Mouse (Mus musculus): ENCODE measurements around the gene Grin2b. TPM values are rescaled to one million over a fixed set of nuclear protein-coding genes. Genes with fewer than 3 reads are reported as not detected.
A peak's percentile ranks its signal among the peaks of the same experiment; 100 is the strongest.

Gene Grin2b
- polyA plus RNA-seq, 1 experiment from 2014 or later = 62.4 TPM

- H3K4me1 ChIP-seq (replicated peaks) = peaks cover 5% of the 10 kb centered on the region; the same call in 1 of the 2 replicates
- H3K27me3 ChIP-seq = no peaks in the 10 kb centered on the region
- H3K9me3 ChIP-seq = no peaks in the 10 kb centered on the region
- no peak overlapping the region for H3K27ac ChIP-seq (replicated peaks)
- no peaks in the 10 kb centered on the region for H3K36me3 ChIP-seq
- H3K4me2 ChIP-seq = no peak overlapping the region
- H3K4me3 ChIP-seq = no peak overlapping the region
- H3K9ac ChIP-seq = no peak overlapping the region
- no peak for ATAC-seq (ENCODE audit: low FRiP score, low read depth)
These were observed 298.7 kb downstream of the Grin2b start for GRCm38 (mm10) chr6:135874626-135875025.

- peaks cover 22% of the 10 kb centered on the region; the same call in 1 of the 2 replicates for H3K4me1 ChIP-seq (replicated peaks)
- no peaks in the 10 kb centered on the region for H3K36me3 ChIP-seq
- no peak overlapping the region for H3K27ac ChIP-seq (replicated peaks)
- WGBS = 47% methylated on average over 7 of the region's 7 CpGs
- H3K27me3 ChIP-seq = no peaks in the 10 kb centered on the region
- H3K9me3 ChIP-seq = no peaks in the 10 kb centered on the region
- H3K4me3 ChIP-seq = no peak overlapping the region
- H3K9ac ChIP-seq = no peak overlapping the region
- no peak overlapping the region for H3K4me2 ChIP-seq
- ATAC-seq (ENCODE audit: low FRiP score, low read depth) = no peak
These were observed 307.5 kb downstream of the Grin2b start for GRCm38 (mm10) chr6:135865832-135866231.

GRCm38 (mm10) chr6:135863965-135864364 is 309.3 kb downstream of the Grin2b start:
- peaks cover 35% of the 10 kb centered on the region for H3K4me1 ChIP-seq (replicated peaks)
- no peaks in the 10 kb centered on the region for H3K9me3 ChIP-seq
- WGBS = 48% methylated on average over 5 of the region's 5 CpGs
- no peak overlapping the region for H3K9ac ChIP-seq
- no peak overlapping the region for H3K4me3 ChIP-seq
- H3K27me3 ChIP-seq = no peaks in the 10 kb centered on the region
- no peak overlapping the region for H3K4me2 ChIP-seq
- ATAC-seq (ENCODE audit: low FRiP score, low read depth) = no peak
- H3K36me3 ChIP-seq = no peaks in the 10 kb centered on the region
- no peak overlapping the region for H3K27ac ChIP-seq (replicated peaks)

GRCm38 (mm10) chr6:135859502-135859901 is 313.8 kb downstream of the Grin2b start:
- Histone ChIP-seq H3K9ac (no peak overlapping the region), H3K4me3 (no peak overlapping the region), H3K9me3 (no peaks in the 10 kb centered on the region), H3K4me1 (replicated peaks) (peaks cover 49% of the 10 kb centered on the region), H3K27me3 (no peaks in the 10 kb centered on the region), H3K27ac (replicated peaks) (peak overlapping the region; percentile 21; the same call in 1 of the 2 replicates), H3K4me2 (peak overlapping the region; percentile 22; the same call in 1 of the 2 replicates), H3K36me3 (no peaks in the 10 kb centered on the region)
- ATAC-seq (ENCODE audit: low FRiP score, low read depth) = peak; percentile 65; the same call in 1 of the 2 replicates
- 28% methylated on average over 8 of the region's 8 CpGs for WGBS

GRCm38 (mm10) chr6:135854173-135854591 is 319.1 kb downstream of the Grin2b start:
- no peaks in the 10 kb centered on the region for H3K36me3 ChIP-seq
- H3K27me3 ChIP-seq = no peaks in the 10 kb centered on the region
- ATAC-seq (ENCODE audit: low FRiP score, low read depth) = peak; percentile 61; the same call in 1 of the 2 replicates
- no peaks in the 10 kb centered on the region for H3K9me3 ChIP-seq
- 34% methylated on average over 8 of the region's 8 CpGs for WGBS
- H3K4me3 ChIP-seq = no peak overlapping the region
- H3K4me1 ChIP-seq (replicated peaks) = peaks cover 27% of the 10 kb centered on the region
- no peak overlapping the region for H3K9ac ChIP-seq
- H3K4me2 ChIP-seq = peak overlapping the region; percentile 29; the same call in 1 of the 2 replicates
- H3K27ac ChIP-seq (replicated peaks) = no peak overlapping the region

GRCm38 (mm10) chr6:135843755-135844154 is 329.6 kb downstream of the Grin2b start:
- no peak overlapping the region for H3K4me2 ChIP-seq
- no peak overlapping the region for H3K4me3 ChIP-seq
- H3K4me1 ChIP-seq (replicated peaks) = no peaks in the 10 kb centered on the region
- no peak for ATAC-seq (ENCODE audit: low FRiP score, low read depth)
- no peak overlapping the region for H3K9ac ChIP-seq
- H3K27ac ChIP-seq (replicated peaks) = no peak overlapping the region
- no peaks in the 10 kb centered on the region for H3K27me3 ChIP-seq
- 81% methylated on average over 3 of the region's 3 CpGs for WGBS
- no peaks in the 10 kb centered on the region for H3K36me3 ChIP-seq
- H3K9me3 ChIP-seq = no peaks in the 10 kb centered on the region

GRCm38 (mm10) chr6:135836353-135836752 is 337.0 kb downstream of the Grin2b start:
- H3K4me3 ChIP-seq = no peak overlapping the region
- H3K4me1 ChIP-seq (replicated peaks) = peaks cover 6% of the 10 kb centered on the region
- H3K27me3 ChIP-seq = no peaks in the 10 kb centered on the region
- H3K4me2 ChIP-seq = no peak overlapping the region
- H3K36me3 ChIP-seq = no peaks in the 10 kb centered on the region
- H3K9me3 ChIP-seq = no peaks in the 10 kb centered on the region
- H3K27ac ChIP-seq (replicated peaks) = no peak overlapping the region
- 89% methylated on average over 4 of the region's 4 CpGs for WGBS
- ATAC-seq (ENCODE audit: low FRiP score, low read depth) = no peak
- H3K9ac ChIP-seq = no peak overlapping the region

GRCm38 (mm10) chr6:135833542-135833941 is 339.8 kb downstream of the Grin2b start:
- WGBS = 72% methylated on average over 5 of the region's 5 CpGs
- Histone ChIP-seq H3K27me3 (no peaks in the 10 kb centered on the region), H3K9me3 (no peaks in the 10 kb centered on the region)

GRCm38 (mm10) chr6:135832041-135832440 is 341.3 kb downstream of the Grin2b start:
- Histone ChIP-seq H3K9me3 (no peaks in the 10 kb centered on the region), H3K4me2 (no peak overlapping the region), H3K4me3 (no peak overlapping the region), H3K9ac (no peak overlapping the region), H3K36me3 (no peaks in the 10 kb centered on the region), H3K27me3 (no peaks in the 10 kb centered on the region), H3K27ac (replicated peaks) (no peak overlapping the region), H3K4me1 (replicated peaks) (no peaks in the 10 kb centered on the region)
- 90% methylated on average over 3 of the region's 3 CpGs for WGBS
- no peak for ATAC-seq (ENCODE audit: low FRiP score, low read depth)

More at GRCm38 (mm10) chr6:135833542-135833941, 339.8 kb downstream of the Grin2b start:
- ATAC-seq (ENCODE audit: low FRiP score, low read depth) = no peak
- Histone ChIP-seq H3K4me1 (replicated peaks) (peaks cover 6% of the 10 kb centered on the region), H3K9ac (no peak overlapping the region), H3K36me3 (no peaks in the 10 kb centered on the region), H3K27ac (replicated peaks) (no peak overlapping the region), H3K4me3 (no peak overlapping the region), H3K4me2 (no peak overlapping the region)

GRCm38 (mm10) chr6:135831032-135831431 is 342.3 kb downstream of the Grin2b start:
- Histone ChIP-seq H3K9ac (no peak overlapping the region), H3K4me3 (no peak overlapping the region), H3K4me1 (replicated peaks) (no peaks in the 10 kb centered on the region), H3K4me2 (no peak overlapping the region), H3K36me3 (no peaks in the 10 kb centered on the region), H3K27me3 (no peaks in the 10 kb centered on the region), H3K9me3 (no peaks in the 10 kb centered on the region), H3K27ac (replicated peaks) (no peak overlapping the region)
- ATAC-seq (ENCODE audit: low FRiP score, low read depth) = no peak
- 92% methylated on average over 1 of the region's 1 CpGs for WGBS

- H3K27ac ChIP-seq (replicated peaks) = no peak overlapping the region
- H3K27me3 ChIP-seq = no peaks in the 10 kb centered on the region
- 82% methylated on average over 7 of the region's 7 CpGs for WGBS
- H3K4me1 ChIP-seq (replicated peaks) = no peaks in the 10 kb centered on the region
- no peak for ATAC-seq (ENCODE audit: low FRiP score, low read depth)
- no peak overlapping the region for H3K4me2 ChIP-seq
- no peaks in the 10 kb centered on the region for H3K36me3 ChIP-seq
- H3K9me3 ChIP-seq = no peaks in the 10 kb centered on the region
- no peak overlapping the region for H3K4me3 ChIP-seq
- H3K9ac ChIP-seq = no peak overlapping the region
These were observed 343.9 kb downstream of the Grin2b start for GRCm38 (mm10) chr6:135829458-135829857.

- Histone ChIP-seq H3K4me3 (no peak overlapping the region), H3K9ac (no peak overlapping the region), H3K4me2 (no peak overlapping the region), H3K27ac (replicated peaks) (no peak overlapping the region), H3K36me3 (no peaks in the 10 kb centered on the region), H3K9me3 (no peaks in the 10 kb centered on the region), H3K27me3 (no peaks in the 10 kb centered on the region), H3K4me1 (replicated peaks) (no peaks in the 10 kb centered on the region)
- WGBS = 47% methylated on average over 4 of the region's 4 CpGs
- ATAC-seq (ENCODE audit: low FRiP score, low read depth) = no peak
These were observed 344.3 kb downstream of the Grin2b start for GRCm38 (mm10) chr6:135828976-135829375.

GRCm38 (mm10) chr6:135827942-135828341 is 345.4 kb downstream of the Grin2b start:
- H3K27ac ChIP-seq (replicated peaks) = no peak overlapping the region
- ATAC-seq (ENCODE audit: low FRiP score, low read depth) = no peak
- H3K4me2 ChIP-seq = no peak overlapping the region
- H3K4me3 ChIP-seq = no peak overlapping the region
- H3K27me3 ChIP-seq = no peaks in the 10 kb centered on the region
- H3K4me1 ChIP-seq (replicated peaks) = no peaks in the 10 kb centered on the region
- H3K36me3 ChIP-seq = no peaks in the 10 kb centered on the region
- WGBS = 18% methylated on average over 4 of the region's 4 CpGs
- no peaks in the 10 kb centered on the region for H3K9me3 ChIP-seq
- H3K9ac ChIP-seq = no peak overlapping the region
